Mouse (Mus musculus) cerebellum, adult 2 months (tissue): Measurements from ENCODE around the gene Cacng5. TPM values are rescaled to one million over a fixed set of nuclear protein-coding genes. Genes with fewer than 3 reads are reported as not detected.

Experiments used
- DNase-seq, 2 experiments: peaks; one replicate each; pipeline ENCODE4 v3.0.0; 2021
- H3K27ac ChIP-seq: fragments of 200-500 bp; 2 replicates; pipeline ENCODE4 v1.5.1; 2012; ENCODE audit warnings: low read length, control low read depth, inconsistent platforms; ENCODE audit not compliant: insufficient read depth
- H3K27me3 ChIP-seq: fragments of 200-500 bp; 2 replicates; pipeline ENCODE4 v1.6.1; 2012; ENCODE audit warnings: inconsistent platforms, mild to moderate bottlenecking, low read length, moderate library complexity; ENCODE audit not compliant: control insufficient read depth, insufficient read depth
- H3K4me1 ChIP-seq: fragments of 200-500 bp; 2 replicates; pipeline ENCODE4 v1.6.1; 2011; ENCODE audit warnings: low read length; ENCODE audit not compliant: control insufficient read depth, insufficient read depth
- H3K4me3 ChIP-seq: fragments of 200-500 bp; replicated peaks from 2 replicates; pipeline ENCODE3; 2011; ENCODE audit warnings: mild to moderate bottlenecking, low read depth, low read length, control low read depth; ENCODE audit not compliant: insufficient read depth
- CTCF ChIP-seq: fragments of 200-500 bp; IDR thresholded peaks from 2 replicates; pipeline ENCODE4 v1.5.1; 2011; ENCODE audit warnings: low read depth, mild to moderate bottlenecking, control low read depth, low read length, moderate library complexity, borderline replicate concordance; ENCODE audit not compliant: insufficient read depth
- POLR2A ChIP-seq: fragments of 200-500 bp; IDR thresholded peaks from 2 replicates; pipeline ENCODE4 v1.6.1; 2011; ENCODE audit warnings: low read length, control low read depth, borderline replicate concordance; ENCODE audit not compliant: insufficient read depth
- WGBS: fragments of 180-500 bp; shearing (Covaris S2); methylation state at CpG from one replicate; pipeline ENCODE4 v1.1.7; 2018; 5-methylcytosine and 5-hydroxymethylcytosine counted together
- polyA plus RNA-seq: library from polyadenylated mRNA; depleted of rRNA; stranded (reverse); fragments of >200 nt; gene quantifications from 2 replicates; pipeline ENCODE4 v1.2.3, GENCODE M21; 2012; rRNA removed

The Cacng5 gene
- polyA plus RNA-seq, 1 experiment = 25.7 TPM

- TF ChIP-seq CTCF (peak; percentile 60; the same call in 1 of the 2 replicates), POLR2A (no peak)
- no peaks in the 10 kb centered on the region for H3K4me1 ChIP-seq
- no peaks in the 10 kb centered on the region for H3K27me3 ChIP-seq
- H3K4me3 ChIP-seq = no peak overlapping the region
- peak; percentile 38 to 55 for DNase-seq
- H3K27ac ChIP-seq = no peak overlapping the region
- WGBS = 33% methylated on average over 1 of the region's 1 CpGs
These were observed 61.8 kb downstream of the Cacng5 start for GRCm38 (mm10) chr11:107853088-107853487.

GRCm38 (mm10) chr11:107849621-107850020, 65.2 kb downstream of the Cacng5 start:
- 17% methylated on average over 10 of the region's 10 CpGs for WGBS
- Histone ChIP-seq H3K4me1 (no peaks in the 10 kb centered on the region), H3K4me3 (no peak overlapping the region), H3K27me3 (no peaks in the 10 kb centered on the region), H3K27ac (no peak overlapping the region)
- peak in 1 of 2 experiments; percentile 12 for DNase-seq
- no peak for TF ChIP-seq CTCF
- no peak for TF ChIP-seq POLR2A

- Histone ChIP-seq H3K4me1 (no peaks in the 10 kb centered on the region), H3K27ac (no peak overlapping the region), H3K4me3 (no peak overlapping the region), H3K27me3 (no peaks in the 10 kb centered on the region)
- DNase-seq = no peak
- no peak for TF ChIP-seq POLR2A
- TF ChIP-seq CTCF = no peak
- WGBS = 91% methylated on average over 1 of the region's 1 CpGs
These were observed 70.7 kb downstream of the Cacng5 start for GRCm38 (mm10) chr11:107844175-107844574.

GRCm38 (mm10) chr11:107833351-107834040, 81.4 kb downstream of the Cacng5 start:
- no peak overlapping the region for H3K27ac ChIP-seq
- H3K4me1 ChIP-seq = no peaks in the 10 kb centered on the region
- H3K27me3 ChIP-seq = no peaks in the 10 kb centered on the region
- 75% methylated on average over 7 of the region's 7 CpGs for WGBS
- TF ChIP-seq CTCF = no peak
- no peak for TF ChIP-seq POLR2A
- no peak for DNase-seq
- no peak overlapping the region for H3K4me3 ChIP-seq

Other genes starting within 250 kb of the Cacng5 start
- gene Cacng1, start 198.5 kb downstream of the Cacng5 start, polyA plus RNA-seq = 0.13 and 0.14 TPM in 2 replicates
- gene Cacng4, start 120.5 kb downstream of the Cacng5 start, polyA plus RNA-seq = 24.5 and 25.6 TPM in 2 replicates